Mouse (Mus musculus) heart, adult 2 months (tissue): ENCODE measurements at regions not wholly inside any gene's neighbourhood (a gene's known extent, or its start where the extent isn't known, plus 50 kb on each side); places are given as distances from the start of the nearest gene placed in this dataset.

Experiments used
- CTCF ChIP-seq: fragments of 200-600 bp; IDR thresholded peaks from 2 replicates; pipeline ENCODE4 v1.8.1; 2022; ENCODE audit warnings: antibody characterized with exemption, mild to moderate bottlenecking, moderate library complexity
- EP300 ChIP-seq: fragments of 200-500 bp; IDR thresholded peaks from 2 replicates; pipeline ENCODE4 v1.6.1; 2011; ENCODE audit warnings: low read depth, low read length, control low read depth; ENCODE audit not compliant: insufficient read depth
- POLR2A ChIP-seq: fragments of 200-500 bp; IDR thresholded peaks from 2 replicates; pipeline ENCODE4 v1.6.1; 2011; ENCODE audit warnings: mild to moderate bottlenecking, low read depth, low read length, control low read depth; ENCODE audit not compliant: insufficient read depth

GRCm38 (mm10) chr4:68011371-68011770 lies 942.8 kb downstream of the Brinp1 start:
- TF ChIP-seq CTCF (no peak), POLR2A (no peak), EP300 (no peak)
